Mouse (Mus musculus): Measurements from ENCODE around the gene Sergef. TPM values are rescaled to one million over a fixed set of nuclear protein-coding genes. Genes with fewer than 3 reads are reported as not detected.

Gene Sergef
- polyA plus RNA-seq, 1 experiment = 7.5 TPM

DNA sequence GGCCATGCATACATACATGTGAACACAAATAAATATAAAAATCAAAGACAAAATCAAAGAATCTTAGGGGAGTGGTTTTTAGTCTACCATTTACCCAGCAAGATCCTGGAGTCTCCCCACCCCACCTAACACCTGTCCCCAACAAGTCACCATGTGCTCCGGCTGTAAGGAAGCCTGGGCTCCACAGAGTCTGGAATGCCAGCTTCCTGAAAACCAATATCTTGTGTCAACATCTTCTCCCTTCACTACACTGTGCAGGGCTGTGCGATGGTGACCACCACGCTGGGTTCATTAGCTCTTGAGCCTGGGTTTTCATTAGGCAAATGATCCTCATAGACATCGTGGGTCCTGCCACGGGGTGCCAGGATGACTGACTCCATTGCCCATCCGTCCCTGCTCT lies 155.4 kb downstream of the Sergef start:
- H3K4me3 ChIP-seq (ENCODE audit: low read depth, low read length) = no peak overlapping the region
- H3K4me1 ChIP-seq (ENCODE audit: control insufficient read depth, insufficient read depth, insufficient read length, low read length) = peaks cover 8% of the 10 kb centered on the region; the same call in 1 of the 2 replicates
- no peaks in the 10 kb centered on the region for H3K36me3 ChIP-seq (ENCODE audit: control insufficient read depth, insufficient read depth, low read length)
- WGBS = 72% methylated on average over 6 of the region's 6 CpGs
- no peak for TF ChIP-seq CTCF (IDR thresholded peaks at IDR 0.05; ENCODE audit: extremely low read depth, insufficient read length, insufficient replicate concordance, low read depth, low read length)
- no peak for TF ChIP-seq POLR2A (IDR thresholded peaks at IDR 0.05; ENCODE audit: low read depth, low read length)
- H3K27ac ChIP-seq (ENCODE audit: insufficient read depth, low read depth, low read length) = no peak overlapping the region
- H3K27me3 ChIP-seq (ENCODE audit: control insufficient read depth, insufficient read depth, low read length) = no peaks in the 10 kb centered on the region

DNA sequence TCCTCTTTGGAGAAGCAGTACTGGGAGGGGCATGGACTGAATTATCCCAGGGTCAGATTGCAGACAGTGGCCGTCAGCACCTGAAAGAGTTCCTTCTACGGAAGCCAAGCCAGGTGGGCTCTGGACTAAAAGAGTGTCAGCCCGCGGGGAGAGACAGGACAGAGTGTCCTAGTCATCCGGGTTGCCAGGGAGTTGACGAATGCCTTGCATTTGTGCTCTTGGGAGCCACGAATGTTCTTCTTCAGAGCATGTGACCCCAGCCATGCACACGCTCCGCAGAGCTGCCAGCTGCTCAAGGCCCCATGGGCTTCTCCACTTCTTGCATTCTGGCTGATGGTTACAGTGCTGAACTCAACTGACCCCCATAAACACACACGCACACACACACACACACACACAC lies 156.6 kb downstream of the Sergef start:
- Histone ChIP-seq H3K27me3 (ENCODE audit: control insufficient read depth, insufficient read depth, low read length) (no peaks in the 10 kb centered on the region), H3K4me3 (ENCODE audit: low read depth, low read length) (no peak overlapping the region), H3K4me1 (ENCODE audit: control insufficient read depth, insufficient read depth, insufficient read length, low read length) (peaks cover 8% of the 10 kb centered on the region; the same call in 1 of the 2 replicates), H3K36me3 (ENCODE audit: control insufficient read depth, insufficient read depth, low read length) (no peaks in the 10 kb centered on the region), H3K27ac (ENCODE audit: insufficient read depth, low read depth, low read length) (no peak overlapping the region)
- no peak for TF ChIP-seq CTCF (IDR thresholded peaks at IDR 0.05; ENCODE audit: extremely low read depth, insufficient read length, insufficient replicate concordance, low read depth, low read length)
- no peak for TF ChIP-seq POLR2A (IDR thresholded peaks at IDR 0.05; ENCODE audit: low read depth, low read length)
- WGBS = 89% methylated on average over 10 of the region's 10 CpGs

DNA sequence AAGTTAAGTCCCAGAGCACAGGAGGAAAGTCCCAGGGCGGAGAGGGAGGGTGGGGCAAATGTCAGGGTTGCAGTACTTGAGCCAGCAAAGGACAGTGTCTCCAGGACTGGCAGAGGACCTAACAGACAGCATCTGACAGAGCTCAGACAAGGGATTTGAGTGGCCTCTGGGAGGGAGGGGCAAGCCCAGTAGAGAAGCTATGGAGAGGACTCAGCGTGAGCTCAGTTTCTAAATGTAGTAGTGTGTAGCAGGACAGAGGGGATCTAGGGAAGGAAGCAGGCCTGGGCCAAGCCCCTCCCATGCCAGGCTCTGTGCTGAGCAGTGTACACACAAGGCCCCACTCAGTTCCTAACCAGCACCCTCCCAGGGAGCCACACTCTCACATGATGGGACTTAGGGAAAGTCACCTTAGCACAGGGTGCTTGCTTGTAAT lies 157.5 kb downstream of the Sergef start:
- no peak overlapping the region for H3K4me3 ChIP-seq (ENCODE audit: low read depth, low read length)
- peaks cover 8% of the 10 kb centered on the region; the same call in 1 of the 2 replicates for H3K4me1 ChIP-seq (ENCODE audit: control insufficient read depth, insufficient read depth, insufficient read length, low read length)
- 53% methylated on average over 2 of the region's 2 CpGs for WGBS
- no peaks in the 10 kb centered on the region for H3K36me3 ChIP-seq (ENCODE audit: control insufficient read depth, insufficient read depth, low read length)
- no peaks in the 10 kb centered on the region for H3K27me3 ChIP-seq (ENCODE audit: control insufficient read depth, insufficient read depth, low read length)
- no peak for TF ChIP-seq POLR2A (IDR thresholded peaks at IDR 0.05; ENCODE audit: low read depth, low read length)
- no peak for TF ChIP-seq CTCF (IDR thresholded peaks at IDR 0.05; ENCODE audit: extremely low read depth, insufficient read length, insufficient replicate concordance, low read depth, low read length)
- H3K27ac ChIP-seq (ENCODE audit: insufficient read depth, low read depth, low read length) = 0 out of 2 replicates have a peak overlapping the region, but pooled peaks have one; percentile 21

DNA sequence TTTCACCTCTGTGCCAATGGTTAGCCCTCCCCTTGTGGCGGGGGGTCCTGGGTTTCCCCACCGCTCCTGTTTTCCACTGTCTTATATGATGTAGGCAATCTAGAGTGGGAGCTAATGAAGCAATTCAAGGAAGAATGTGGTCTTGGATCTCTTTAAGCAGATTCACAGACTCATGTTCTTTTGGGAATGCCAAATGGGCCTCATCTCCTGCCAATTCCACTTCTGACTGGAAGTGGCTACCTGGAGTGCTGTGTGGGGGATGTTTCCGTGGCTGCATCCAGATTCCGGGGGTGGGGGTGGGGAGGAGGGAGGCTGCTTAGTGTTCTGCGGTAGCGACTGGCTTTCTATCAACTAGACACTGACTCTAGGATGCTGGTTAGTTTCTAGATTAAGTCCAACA lies 159.8 kb downstream of the Sergef start:
- no peak overlapping the region for H3K27ac ChIP-seq (ENCODE audit: insufficient read depth, low read depth, low read length)
- no peak for TF ChIP-seq POLR2A (IDR thresholded peaks at IDR 0.05; ENCODE audit: low read depth, low read length)
- no peak for TF ChIP-seq CTCF (IDR thresholded peaks at IDR 0.05; ENCODE audit: extremely low read depth, insufficient read length, insufficient replicate concordance, low read depth, low read length)
- WGBS = 71% methylated on average over 6 of the region's 6 CpGs

DNA sequence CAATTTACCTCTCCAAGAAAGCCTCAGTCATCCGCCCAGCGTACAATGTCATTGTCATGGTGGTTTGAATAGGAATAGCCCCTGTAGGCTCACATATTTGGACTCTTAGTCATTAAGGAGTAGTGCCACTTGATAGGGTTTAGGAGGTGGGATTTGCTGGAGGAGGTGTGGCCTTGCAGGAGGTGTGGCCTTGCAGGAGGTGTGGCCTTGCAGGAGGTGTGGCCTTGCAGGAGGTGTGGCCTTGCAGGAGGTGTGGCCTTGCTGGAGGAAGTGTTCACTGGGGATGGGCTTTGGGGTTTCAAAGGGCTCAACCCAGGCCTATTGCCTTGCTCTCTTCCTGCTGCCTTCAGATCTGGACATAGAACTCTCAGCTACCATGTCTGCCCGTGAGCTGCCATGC lies 162.2 kb downstream of the Sergef start:
- Histone ChIP-seq H3K27me3 (ENCODE audit: control insufficient read depth, insufficient read depth, low read length) (no peaks in the 10 kb centered on the region), H3K4me1 (ENCODE audit: control insufficient read depth, insufficient read depth, insufficient read length, low read length) (peaks cover 7% of the 10 kb centered on the region; the same call in 1 of the 2 replicates), H3K36me3 (ENCODE audit: control insufficient read depth, insufficient read depth, low read length) (no peaks in the 10 kb centered on the region), H3K27ac (ENCODE audit: insufficient read depth, low read depth, low read length) (no peak overlapping the region), H3K4me3 (ENCODE audit: low read depth, low read length) (no peak overlapping the region)
- TF ChIP-seq POLR2A (IDR thresholded peaks at IDR 0.05; ENCODE audit: low read depth, low read length) (no peak), CTCF (IDR thresholded peaks at IDR 0.05; ENCODE audit: extremely low read depth, insufficient read length, insufficient replicate concordance, low read depth, low read length) (no peak)
- 95% methylated on average over 3 of the region's 3 CpGs for WGBS

More for the DNA sequence above, 159.8 kb downstream of the Sergef start:
- no peaks in the 10 kb centered on the region for H3K36me3 ChIP-seq (ENCODE audit: control insufficient read depth, insufficient read depth, low read length)
- H3K4me1 ChIP-seq (ENCODE audit: control insufficient read depth, insufficient read depth, insufficient read length, low read length) = peaks cover 8% of the 10 kb centered on the region; the same call in 1 of the 2 replicates
- H3K4me3 ChIP-seq (ENCODE audit: low read depth, low read length) = no peak overlapping the region
- no peaks in the 10 kb centered on the region for H3K27me3 ChIP-seq (ENCODE audit: control insufficient read depth, insufficient read depth, low read length)

DNA sequence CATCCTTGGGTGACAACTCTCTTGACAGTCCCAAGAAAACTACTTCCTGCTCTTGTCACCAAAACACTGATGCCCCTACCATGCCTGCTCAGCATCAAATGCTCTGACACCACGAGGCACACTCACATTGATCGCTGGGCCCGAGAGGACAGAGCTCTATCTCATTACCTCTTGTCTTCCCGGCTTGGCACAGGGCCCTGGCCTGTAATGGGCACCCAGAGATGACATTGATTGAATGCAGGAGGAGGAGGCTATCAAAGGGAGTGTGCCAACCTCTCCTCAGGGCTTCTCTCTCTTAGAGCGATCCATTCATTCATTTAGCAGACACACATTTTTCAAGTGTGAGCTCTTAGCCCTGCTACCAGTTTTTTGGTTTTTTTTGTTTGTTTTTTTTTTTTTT lies 164.1 kb downstream of the Sergef start:
- no peaks in the 10 kb centered on the region for H3K36me3 ChIP-seq (ENCODE audit: control insufficient read depth, insufficient read depth, low read length)
- 67% methylated on average over 5 of the region's 5 CpGs for WGBS
- no peaks in the 10 kb centered on the region for H3K4me1 ChIP-seq (ENCODE audit: control insufficient read depth, insufficient read depth, insufficient read length, low read length)
- no peak overlapping the region for H3K4me3 ChIP-seq (ENCODE audit: low read depth, low read length)
- no peaks in the 10 kb centered on the region for H3K27me3 ChIP-seq (ENCODE audit: control insufficient read depth, insufficient read depth, low read length)
- no peak overlapping the region for H3K27ac ChIP-seq (ENCODE audit: insufficient read depth, low read depth, low read length)
- TF ChIP-seq CTCF (IDR thresholded peaks at IDR 0.05; ENCODE audit: extremely low read depth, insufficient read length, insufficient replicate concordance, low read depth, low read length) (no peak), POLR2A (IDR thresholded peaks at IDR 0.05; ENCODE audit: low read depth, low read length) (no peak)

DNA sequence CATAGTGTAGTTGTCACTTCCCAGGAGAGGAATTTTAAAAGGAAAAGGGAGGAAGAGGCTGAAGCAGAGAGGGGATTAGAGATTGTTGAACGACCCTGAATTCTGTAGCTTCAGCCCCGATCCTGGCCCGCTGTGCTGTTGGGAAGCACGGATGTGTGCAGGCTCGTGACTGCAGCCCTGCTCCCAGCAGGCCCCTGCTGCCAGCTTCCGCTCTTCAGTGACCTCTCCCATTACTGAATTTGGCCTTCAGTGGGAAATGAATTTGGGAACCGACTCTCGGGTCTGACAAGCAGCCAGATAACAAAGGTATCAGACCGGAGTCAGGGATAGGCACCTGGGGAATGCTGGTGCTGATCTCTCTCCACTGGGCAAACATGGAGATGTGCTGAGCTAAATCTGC lies 166.5 kb downstream of the Sergef start:
- 80% methylated on average over 9 of the region's 9 CpGs for WGBS
- Histone ChIP-seq H3K4me3 (ENCODE audit: low read depth, low read length) (no peak overlapping the region), H3K27ac (ENCODE audit: insufficient read depth, low read depth, low read length) (no peak overlapping the region), H3K36me3 (ENCODE audit: control insufficient read depth, insufficient read depth, low read length) (no peaks in the 10 kb centered on the region), H3K27me3 (ENCODE audit: control insufficient read depth, insufficient read depth, low read length) (no peaks in the 10 kb centered on the region), H3K4me1 (ENCODE audit: control insufficient read depth, insufficient read depth, insufficient read length, low read length) (peaks cover 3% of the 10 kb centered on the region; the same call in 1 of the 2 replicates)
- TF ChIP-seq CTCF (IDR thresholded peaks at IDR 0.05; ENCODE audit: extremely low read depth, insufficient read length, insufficient replicate concordance, low read depth, low read length) = no peak
- TF ChIP-seq POLR2A (IDR thresholded peaks at IDR 0.05; ENCODE audit: low read depth, low read length) = no peak

Measured in small intestine, adult 2 months (tissue).